Mouse (Mus musculus) lung, embryonic 14.5 days (tissue): ENCODE measurements at regions not wholly inside any gene's neighbourhood (a gene's known extent, or its start where the extent isn't known, plus 50 kb on each side); places are given as distances from the start of the nearest gene placed in this dataset.

Experiments used
- ATAC-seq: fragments of 200-750 bp; cut with Nextera tagmentation; 2 replicates; pipeline ENCODE4 v1.8.0; 2017; ENCODE audit warnings: mild to moderate bottlenecking, moderate TSS enrichment, moderate library complexity; ENCODE audit not compliant: insufficient read depth
- DNase-seq: peaks from one replicate; pipeline ENCODE4 v3.0.0-alpha.2; 2015
- H3K27ac ChIP-seq: fragments of 300-500 bp; sonication (generic); 2 replicates; pipeline ENCODE4 v1.5.1; 2014; ENCODE audit warnings: low read depth, mild to moderate bottlenecking, moderate library complexity
- H3K27me3 ChIP-seq: fragments of 300-500 bp; sonication (generic); 2 replicates; pipeline ENCODE4 v1.6.1; 2014; ENCODE audit warnings: low read length, control low read depth; ENCODE audit not compliant: insufficient read depth
- H3K36me3 ChIP-seq: fragments of 300-500 bp; sonication (generic); 2 replicates; pipeline ENCODE4 v1.6.1; 2014; ENCODE audit warnings: control low read depth; ENCODE audit not compliant: insufficient read depth
- H3K4me1 ChIP-seq: fragments of 300-500 bp; sonication (generic); 2 replicates; pipeline ENCODE4 v1.6.1; 2014; ENCODE audit warnings: antibody characterized with exemption, control low read depth; ENCODE audit not compliant: insufficient read depth
- H3K4me2 ChIP-seq: fragments of 300-500 bp; sonication (generic); 2 replicates; pipeline ENCODE4 v1.6.1; 2014; ENCODE audit warnings: mild to moderate bottlenecking
- H3K4me3 ChIP-seq: fragments of 300-500 bp; sonication (generic); 2 replicates; pipeline ENCODE4 v1.5.1; 2014; ENCODE audit warnings: low read depth, low read length
- H3K9ac ChIP-seq: fragments of 300-500 bp; sonication (generic); 2 replicates; pipeline ENCODE4 v1.6.1; 2014
- H3K9me3 ChIP-seq: fragments of 300-500 bp; sonication (generic); 2 replicates; pipeline ENCODE4 v1.6.1; 2016; ENCODE audit warnings: low read depth, low read length, control low read depth
- CTCF ChIP-seq: IDR thresholded peaks from 2 replicates; pipeline ENCODE4 v1.5.1; 2016; ENCODE audit warnings: antibody characterized with exemption, low read depth
- WGBS: fragments of 180-500 bp; shearing (Covaris S2); extraction: QIAGEN DNeasy Blood & Tissue Kit; methylation state at CpG from one replicate; pipeline ENCODE4 v1.1.7; 2014; 5-methylcytosine and 5-hydroxymethylcytosine counted together

- H3K4me2 ChIP-seq, result no peak overlapping the region
- no peaks in the 10 kb centered on the region for H3K4me1 ChIP-seq
- no peaks in the 10 kb centered on the region for H3K9me3 ChIP-seq
- TF ChIP-seq CTCF, result no peak
- ATAC-seq (no peak), DNase-seq (peak; percentile 3)
- no peaks in the 10 kb centered on the region for H3K27me3 ChIP-seq
- 76% methylated on average over 2 of the region's 2 CpGs for WGBS
- no peak overlapping the region for H3K27ac ChIP-seq
- no peak overlapping the region for H3K9ac ChIP-seq
- H3K36me3 ChIP-seq, result no peaks in the 10 kb centered on the region
- H3K4me3 ChIP-seq, result no peak overlapping the region
Observed at GRCm38 (mm10) chr13:84368225-84368624, 146.1 kb downstream of the Tmem161b start.

DNA sequence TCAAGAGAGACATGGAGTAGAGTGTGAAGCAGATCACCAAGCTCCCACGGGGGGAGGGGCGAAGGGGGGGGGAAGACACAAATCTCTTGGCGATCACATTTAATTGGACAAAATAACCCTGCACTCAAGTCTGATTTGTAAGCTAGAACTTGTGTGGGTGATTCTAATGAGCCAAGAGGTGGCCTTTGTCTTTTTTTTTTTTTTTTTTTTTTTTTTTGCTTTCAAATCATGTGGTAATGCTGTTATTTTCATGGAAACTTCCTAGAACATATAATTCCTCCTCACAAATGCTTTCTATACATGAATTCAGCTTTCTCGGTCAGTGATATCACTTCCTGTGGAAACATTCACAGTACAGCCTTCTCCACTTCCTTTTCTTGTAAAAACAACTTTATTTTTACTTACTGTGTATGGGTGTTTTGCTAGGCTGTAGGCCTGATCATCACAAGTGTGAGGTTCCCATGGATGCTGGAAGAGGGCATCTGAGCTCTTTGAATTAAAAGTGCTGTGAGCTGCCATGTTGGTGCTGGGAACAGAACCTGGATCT lies 152.7 kb downstream of the Tmem161b start:
- Histone ChIP-seq H3K27ac (no peak overlapping the region), H3K4me3 (no peak overlapping the region), H3K9ac (no peak overlapping the region), H3K4me2 (no peak overlapping the region), H3K36me3 (no peaks in the 10 kb centered on the region), H3K9me3 (no peaks in the 10 kb centered on the region), H3K27me3 (no peaks in the 10 kb centered on the region), H3K4me1 (no peaks in the 10 kb centered on the region)
- DNase-seq, result no peak
- 81% methylated on average over 4 of the region's 4 CpGs for WGBS
- no peak for ATAC-seq
- no peak for TF ChIP-seq CTCF

DNA sequence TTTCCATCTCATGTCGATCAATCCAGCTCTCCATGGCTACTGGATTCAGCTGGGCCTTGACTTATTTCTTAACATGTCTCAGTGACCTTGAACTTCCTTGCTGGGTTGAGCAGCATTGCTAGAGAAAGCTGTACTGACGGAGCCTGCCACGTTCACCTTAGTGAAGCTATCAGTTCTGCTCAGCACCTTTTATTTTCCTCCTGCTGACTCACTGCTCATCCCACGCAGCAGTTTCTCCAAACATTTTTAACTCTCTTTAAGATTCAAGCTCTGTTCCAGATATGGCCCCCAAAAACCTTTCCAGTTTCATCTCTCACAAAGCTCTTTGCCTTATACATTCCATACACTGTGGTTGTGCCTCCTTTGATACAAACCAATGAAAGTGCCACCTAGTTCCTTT lies 153.8 kb downstream of the Tmem161b start:
- no peak for ATAC-seq
- Histone ChIP-seq H3K27me3 (no peaks in the 10 kb centered on the region), H3K9me3 (no peaks in the 10 kb centered on the region), H3K36me3 (no peaks in the 10 kb centered on the region), H3K4me3 (no peak overlapping the region), H3K4me1 (no peaks in the 10 kb centered on the region), H3K4me2 (no peak overlapping the region), H3K27ac (no peak overlapping the region), H3K9ac (no peak overlapping the region)
- 76% methylated on average over 4 of the region's 4 CpGs for WGBS
- no peak for TF ChIP-seq CTCF
- no peak for DNase-seq

GRCm38 (mm10) chr13:84378553-84379332 lies 156.6 kb downstream of the Tmem161b start:
- TF ChIP-seq CTCF, result no peak
- H3K36me3 ChIP-seq, result no peaks in the 10 kb centered on the region
- H3K27ac ChIP-seq, result no peak overlapping the region
- no peaks in the 10 kb centered on the region for H3K27me3 ChIP-seq
- no peak overlapping the region for H3K9ac ChIP-seq
- H3K4me3 ChIP-seq, result no peak overlapping the region
- WGBS, result 82% methylated on average over 5 of the region's 5 CpGs
- no peaks in the 10 kb centered on the region for H3K9me3 ChIP-seq
- ATAC-seq, result no peak
- DNase-seq, result no peak
- H3K4me2 ChIP-seq, result no peak overlapping the region
- no peaks in the 10 kb centered on the region for H3K4me1 ChIP-seq

DNA sequence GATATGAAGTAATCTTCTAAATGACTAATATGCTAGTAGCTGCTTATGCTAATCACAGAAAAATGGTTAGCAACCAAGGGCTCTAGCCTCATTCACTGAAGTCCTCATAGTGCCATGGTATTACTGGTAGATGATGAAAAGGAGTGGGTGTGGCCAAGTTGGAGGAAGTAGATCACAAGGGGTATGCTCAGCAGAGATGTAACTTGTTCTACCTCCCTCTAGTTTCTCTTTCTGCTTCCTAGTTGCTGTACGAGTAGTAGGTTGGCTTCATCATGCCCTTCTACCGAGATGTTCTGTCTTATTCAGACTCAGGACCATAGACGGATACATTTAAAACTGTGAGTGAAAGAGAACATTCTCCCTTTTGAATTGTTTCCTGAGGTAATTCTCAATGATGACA lies 169.5 kb downstream of the Tmem161b start:
- 77% methylated on average over 3 of the region's 3 CpGs for WGBS
- TF ChIP-seq CTCF, result no peak
- ATAC-seq, result no peak

DNA sequence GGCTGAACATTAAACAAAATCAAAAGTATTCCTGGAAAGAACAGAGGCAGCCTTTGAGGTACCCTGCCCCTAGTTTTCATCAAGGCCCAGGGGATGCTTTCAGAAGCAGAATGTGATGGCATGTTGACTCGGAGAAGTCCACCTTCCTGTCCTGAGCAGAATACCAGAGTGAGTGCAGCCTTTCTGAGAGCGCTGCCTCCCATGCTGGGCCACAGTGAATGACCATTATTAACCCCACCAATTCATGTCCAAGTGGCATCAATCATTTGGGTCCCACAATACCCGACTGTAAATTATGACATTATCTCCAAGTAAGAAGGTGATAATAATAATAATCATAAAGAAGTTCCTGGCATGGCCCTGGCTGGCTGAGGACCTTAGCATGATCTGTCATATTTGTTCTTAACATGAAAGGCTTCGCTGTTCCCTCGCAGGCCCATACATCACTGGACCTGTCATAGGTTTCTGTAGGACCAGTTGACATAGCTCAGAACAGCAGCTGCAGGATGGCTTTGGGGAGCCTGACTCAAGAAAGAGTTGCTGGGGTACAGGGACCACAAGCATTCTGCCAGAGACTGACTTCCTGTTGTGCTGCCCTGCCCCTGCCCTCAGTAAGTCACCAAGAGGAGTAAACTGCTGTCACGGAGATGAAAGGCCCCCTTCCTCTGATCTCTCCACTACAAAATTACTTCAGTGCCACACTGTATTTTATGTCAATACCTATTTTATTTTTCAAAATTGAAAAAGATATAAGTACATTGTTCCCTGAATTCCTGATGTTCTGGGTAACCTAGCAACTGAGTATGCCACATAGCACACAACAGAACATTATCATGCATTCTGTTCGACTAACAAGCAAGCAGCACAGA lies 176.6 kb downstream of the Tmem161b start:
- WGBS, result 36% methylated on average over 7 of the region's 7 CpGs
- no peak overlapping the region for H3K9ac ChIP-seq
- H3K4me2 ChIP-seq, result no peak overlapping the region
- peak; percentile 52; the same call in 1 of the 2 replicates for ATAC-seq
- H3K36me3 ChIP-seq, result no peaks in the 10 kb centered on the region
- H3K4me1 ChIP-seq, result no peaks in the 10 kb centered on the region
- H3K9me3 ChIP-seq, result no peaks in the 10 kb centered on the region
- no peak overlapping the region for H3K4me3 ChIP-seq
- H3K27ac ChIP-seq, result no peak overlapping the region
- no peak for DNase-seq
- TF ChIP-seq CTCF, result no peak
- H3K27me3 ChIP-seq, result no peaks in the 10 kb centered on the region

More for the DNA sequence above, 169.5 kb downstream of the Tmem161b start:
- Histone ChIP-seq H3K4me1 (no peaks in the 10 kb centered on the region), H3K9ac (no peak overlapping the region), H3K27me3 (no peaks in the 10 kb centered on the region), H3K9me3 (no peaks in the 10 kb centered on the region), H3K36me3 (no peaks in the 10 kb centered on the region), H3K4me3 (no peak overlapping the region), H3K4me2 (no peak overlapping the region), H3K27ac (no peak overlapping the region)
- no peak for DNase-seq
